Mouse (Mus musculus): ENCODE data around the gene Gsx2.
A peak's percentile ranks its signal among the peaks of the same experiment; 100 is the strongest.

The Gsx2 gene

GRCm38 (mm10) chr5:75075383-75075941, at the start of gene Gsx2:
Gsx2 (plus strand) TSS chr5:75075601.
- peak; percentile 8 for DNase-seq

- DNase-seq: no peak
These were observed 39.9 kb upstream of the Gsx2 start for GRCm38 (mm10) chr5:75035475-75035874.

GRCm38 (mm10) chr5:75039307-75039706, 36.1 kb upstream of the Gsx2 start:
- DNase-seq: no peak

GRCm38 (mm10) chr5:75043011-75043445, 32.4 kb upstream of the Gsx2 start:
- no peak for DNase-seq

- DNase-seq: peak; percentile 20
These were observed 31.6 kb upstream of the Gsx2 start for GRCm38 (mm10) chr5:75043621-75044301.

GRCm38 (mm10) chr5:75044310-75044904, 31.0 kb upstream of the Gsx2 start, which contains the start of gene Chic2:
Chic2 (minus strand) TSS chr5:75044774.
- peak; percentile 84 for DNase-seq

GRCm38 (mm10) chr5:75045371-75045770, 30.0 kb upstream of the Gsx2 start:
- no peak for DNase-seq

- DNase-seq: peak; percentile 20
These were observed 28.6 kb upstream of the Gsx2 start for GRCm38 (mm10) chr5:75046681-75047321.

GRCm38 (mm10) chr5:75051109-75051508, 24.3 kb upstream of the Gsx2 start:
- DNase-seq: no peak

GRCm38 (mm10) chr5:75063177-75063576, 12.2 kb upstream of the Gsx2 start:
- DNase-seq: no peak

GRCm38 (mm10) chr5:75066715-75067114, 8.7 kb upstream of the Gsx2 start:
- DNase-seq: no peak

GRCm38 (mm10) chr5:75067125-75067756, 8.2 kb upstream of the Gsx2 start:
- DNase-seq: peak; percentile 44

- no peak for DNase-seq
These were observed 5.3 kb upstream of the Gsx2 start for GRCm38 (mm10) chr5:75070132-75070531.

- no peak for DNase-seq
These were observed 4.6 kb upstream of the Gsx2 start for GRCm38 (mm10) chr5:75070656-75071375.

- no peak for DNase-seq
These were observed 3.5 kb upstream of the Gsx2 start for GRCm38 (mm10) chr5:75071951-75072350.

GRCm38 (mm10) chr5:75072532-75072931, 2.9 kb upstream of the Gsx2 start:
- DNase-seq: no peak

GRCm38 (mm10) chr5:75073167-75073566, 2.2 kb upstream of the Gsx2 start:
- no peak for DNase-seq

- DNase-seq: no peak
These were observed 1.7 kb upstream of the Gsx2 start for GRCm38 (mm10) chr5:75073684-75074083.

- DNase-seq: no peak
These were observed 1.3 kb upstream of the Gsx2 start for GRCm38 (mm10) chr5:75074132-75074531.

GRCm38 (mm10) chr5:75074537-75075382, 641 bp upstream of the Gsx2 start:
- DNase-seq: no peak

GRCm38 (mm10) chr5:75076326-75077050, 1.1 kb downstream of the Gsx2 start:
- no peak for DNase-seq
